Mouse (Mus musculus) CH12.LX (cell line): ENCODE data around the gene Fgfr2. TPM values are rescaled to one million over a fixed set of nuclear protein-coding genes. Genes with fewer than 3 reads are reported as not detected.

Experiments
- DNase-seq: peaks from one replicate; pipeline ENCODE4 v3.0.0-alpha.2; 2013; ENCODE audit errors: extremely low read depth
- H3K27ac ChIP-seq: 2 replicates; pipeline ENCODE4 v1.5.1; 2012; ENCODE audit warnings: low read depth, mild to moderate bottlenecking, control low read depth, moderate library complexity; ENCODE audit not compliant: insufficient read depth
- H3K27me3 ChIP-seq: replicated peaks from 2 replicates; pipeline ENCODE3; 2012; ENCODE audit warnings: inconsistent platforms
- H3K36me3 ChIP-seq, 2 experiments: replicated peaks in 1 of 2; 2 replicates each; pipeline versions ENCODE3 to v1.6.1; 2012; ENCODE audit warnings: inconsistent platforms in 1 of 2, low read length in 1 of 2, mild to moderate bottlenecking in 1 of 2, mixed read lengths in 1 of 2, moderate library complexity in 1 of 2; ENCODE audit not compliant: control insufficient read depth in 1 of 2, insufficient read depth in 1 of 2
- H3K4me1 ChIP-seq, 2 experiments: 2 replicates each; pipeline ENCODE4 v1.6.1; 2012; ENCODE audit warnings: inconsistent platforms in 1 of 2, moderate library complexity in 1 of 2; ENCODE audit not compliant: insufficient read depth in 2 of 2, control insufficient read depth in 1 of 2
- H3K4me2 ChIP-seq: 2 replicates; pipeline ENCODE4 v1.6.1; 2012; ENCODE audit warnings: low read depth, mild to moderate bottlenecking, control low read depth; ENCODE audit not compliant: poor library complexity, insufficient read depth, severe bottlenecking
- H3K4me3 ChIP-seq, 3 experiments: fragments of 150-350 bp in 1 of 3; sonication (generic) in 1 of 3; replicated peaks in 1 of 3; 2 replicates each; pipeline versions ENCODE3 to v1.5.1; 2011 to 2012; ENCODE audit warnings: low read depth in 2 of 3, low read length in 2 of 3, mild to moderate bottlenecking in 2 of 3, moderate library complexity in 2 of 3, control low read depth in 1 of 3, improper control_type of control experiment in 1 of 3, inconsistent platforms in 1 of 3, mixed read lengths in 1 of 3; ENCODE audit not compliant: poor library complexity in 1 of 3
- H3K79me2 ChIP-seq: replicated peaks from 2 replicates; pipeline ENCODE4 v1.6.1; 2012; ENCODE audit warnings: mild to moderate bottlenecking, moderate library complexity; ENCODE audit not compliant: control insufficient read depth, poor library complexity, insufficient read depth, severe bottlenecking; ENCODE audit errors: extremely low read depth
- H3K9ac ChIP-seq: 2 replicates; pipeline ENCODE4 v1.6.1; 2012; ENCODE audit warnings: low read depth, mild to moderate bottlenecking, control low read depth, moderate library complexity; ENCODE audit not compliant: insufficient read depth
- H3K9me3 ChIP-seq: replicated peaks from 2 replicates; pipeline ENCODE3; 2012; ENCODE audit warnings: low read length, inconsistent platforms, mixed read lengths
- CHD1 ChIP-seq: IDR thresholded peaks from 2 replicates; pipeline ENCODE4 v1.6.1; 2012; ENCODE audit warnings: low read depth, low read length, improper control_type of control experiment, inconsistent platforms
- E2F4 ChIP-seq: IDR thresholded peaks from 2 replicates; pipeline ENCODE4 v1.6.1; 2011; ENCODE audit warnings: low read depth, low read length, improper control_type of control experiment; ENCODE audit not compliant: insufficient replicate concordance
- ELF1 ChIP-seq: IDR thresholded peaks from 2 replicates; pipeline ENCODE4 v1.6.1; 2014; ENCODE audit warnings: low read depth, mild to moderate bottlenecking, inconsistent platforms, low read length, improper control_type of control experiment
- EP300 ChIP-seq: IDR thresholded peaks from 2 replicates; pipeline ENCODE4 v1.6.1; 2011; ENCODE audit warnings: low read length, improper control_type of control experiment
- GABPA ChIP-seq: IDR thresholded peaks from 2 replicates; pipeline ENCODE4 v1.6.1; 2012; ENCODE audit warnings: low read depth, low read length, improper control_type of control experiment, inconsistent platforms; ENCODE audit not compliant: insufficient replicate concordance
- HCFC1 ChIP-seq: IDR thresholded peaks from 2 replicates; pipeline ENCODE4 v1.6.1; 2012; ENCODE audit warnings: low read depth, mild to moderate bottlenecking, inconsistent platforms, low read length, improper control_type of control experiment
- IRF4 ChIP-seq: IDR thresholded peaks from 2 replicates; pipeline ENCODE4 v1.6.1; 2014; ENCODE audit warnings: low read depth, mild to moderate bottlenecking, inconsistent platforms, low read length, improper control_type of control experiment
- JUN ChIP-seq: IDR thresholded peaks from 2 replicates; pipeline ENCODE4 v1.6.1; 2011; ENCODE audit warnings: low read depth, mild to moderate bottlenecking, low read length, improper control_type of control experiment, moderate library complexity; ENCODE audit not compliant: insufficient read depth
- JUND ChIP-seq: conservative IDR thresholded peaks from 2 replicates; pipeline ENCODE4 v1.6.1; 2011; ENCODE audit warnings: low read depth, low read length, improper control_type of control experiment
- KAT2A ChIP-seq: IDR thresholded peaks from 2 replicates; pipeline ENCODE4 v1.6.1; 2012; ENCODE audit warnings: low read length, improper control_type of control experiment, inconsistent platforms; ENCODE audit not compliant: insufficient replicate concordance
- MAFK ChIP-seq: IDR thresholded peaks from 2 replicates; pipeline ENCODE4 v1.6.1; 2011; ENCODE audit warnings: low read length, improper control_type of control experiment; ENCODE audit not compliant: insufficient replicate concordance
- MAX ChIP-seq: IDR thresholded peaks from 2 replicates; pipeline ENCODE4 v1.6.1; 2011; ENCODE audit warnings: low read length, improper control_type of control experiment
- MEF2A ChIP-seq: IDR thresholded peaks from 2 replicates; pipeline ENCODE4 v1.6.1; 2014; ENCODE audit warnings: low read depth, mild to moderate bottlenecking, inconsistent platforms, low read length, improper control_type of control experiment, borderline replicate concordance
- MXI1 ChIP-seq: IDR thresholded peaks from 2 replicates; pipeline ENCODE4 v1.6.1; 2011; ENCODE audit warnings: mild to moderate bottlenecking, low read depth, low read length, improper control_type of control experiment
- MYC ChIP-seq: IDR thresholded peaks from 2 replicates; pipeline ENCODE4 v1.6.1; 2011; ENCODE audit warnings: low read depth, mild to moderate bottlenecking, improper control_type of control experiment, low read length
- NELFE ChIP-seq: IDR thresholded peaks from 2 replicates; pipeline ENCODE4 v1.6.1; 2011; ENCODE audit warnings: low read depth, low read length, improper control_type of control experiment
- NRF1 ChIP-seq: IDR thresholded peaks from 2 replicates; pipeline ENCODE4 v1.6.1; 2014; ENCODE audit warnings: low read depth, mild to moderate bottlenecking, inconsistent platforms, low read length, improper control_type of control experiment, moderate library complexity
- POLR2A ChIP-seq: IDR thresholded peaks from 2 replicates; pipeline ENCODE4 v1.6.1; 2011; ENCODE audit warnings: low read depth, mild to moderate bottlenecking, improper control_type of control experiment, low read length
- POLR2AphosphoS2 ChIP-seq: IDR thresholded peaks from 2 replicates; pipeline ENCODE4 v1.6.1; 2011; ENCODE audit warnings: low read depth, low read length, improper control_type of control experiment
- RAD21 ChIP-seq: IDR thresholded peaks from 2 replicates; pipeline ENCODE4 v1.6.1; 2011; ENCODE audit warnings: low read depth, mild to moderate bottlenecking, low read length, improper control_type of control experiment, moderate library complexity
- RCOR1 ChIP-seq: conservative IDR thresholded peaks from 2 replicates; pipeline ENCODE4 v1.6.1; 2012; ENCODE audit warnings: low read depth, mild to moderate bottlenecking, inconsistent platforms, low read length, improper control_type of control experiment
- SIN3A ChIP-seq: IDR thresholded peaks from 2 replicates; pipeline ENCODE4 v1.6.1; 2012; ENCODE audit warnings: low read length, improper control_type of control experiment, inconsistent platforms
- SMC3 ChIP-seq: IDR thresholded peaks from 2 replicates; pipeline ENCODE4 v1.6.1; 2011; ENCODE audit warnings: low read depth, low read length, improper control_type of control experiment
- TBP ChIP-seq: conservative IDR thresholded peaks from 2 replicates; pipeline ENCODE4 v1.6.1; 2011; ENCODE audit warnings: low read depth, low read length, improper control_type of control experiment
- USF1 ChIP-seq: IDR thresholded peaks from 2 replicates; pipeline ENCODE4 v1.6.1; 2014; ENCODE audit warnings: low read depth, mild to moderate bottlenecking, inconsistent platforms, low read length, improper control_type of control experiment
- USF2 ChIP-seq: conservative IDR thresholded peaks from 2 replicates; pipeline ENCODE4 v1.6.1; 2011; ENCODE audit warnings: low read depth, low read length, improper control_type of control experiment
- ZC3H11A ChIP-seq: IDR thresholded peaks from 2 replicates; pipeline ENCODE4 v1.6.1; 2012; ENCODE audit warnings: low read depth, mild to moderate bottlenecking, inconsistent platforms, low read length, improper control_type of control experiment
- ZMIZ1 ChIP-seq: IDR thresholded peaks from 2 replicates; pipeline ENCODE4 v1.6.1; 2012; ENCODE audit warnings: low read depth, mild to moderate bottlenecking, inconsistent platforms, low read length, improper control_type of control experiment
- dilution Hi-C: fragments of 300-500 bp; cut with MboI; formaldehyde crosslinking; loops from 2 replicates; pipeline ENCODE4 v1.14.3; 2020; ENCODE audit warnings: low sequenced_read_pairs; ENCODE audit not compliant: extremely low pct_unique_long_range_greater_than_20kb, extremely low pct_ligation_motif_present
- in situ Hi-C: fragments of 300-500 bp; cut with MboI; formaldehyde crosslinking; loops from 3 replicates; pipeline ENCODE4 v1.14.3; 2019; ENCODE audit warnings: low sequenced_read_pairs, low pct_ligation_motif_present, low pct_unique_long_range_greater_than_20kb, mixed read lengths
- polyA plus RNA-seq: library from polyadenylated mRNA; unstranded; fragments of >175 nt; gene quantifications from 2 replicates; pipeline ENCODE4 v1.2.1, GENCODE M21; 2012; ENCODE audit warnings: low read depth; ENCODE audit not compliant: insufficient read length
- total RNA-seq, 2 experiments: library from RNA; depleted of rRNA; stranded (reverse); fragments of 300-350 nt in 1 of 2; fragments of >200 nt in 1 of 2; gene quantifications; 2 replicates each; pipeline ENCODE4 v1.2.3; 2012 to 2014

The Fgfr2 gene
- total and polyA plus RNA-seq, 3 experiments, result not detected

GRCm38 (mm10) chr7:132260632-132261031, 862.5 kb downstream of the Fgfr2 start:
- dilution Hi-C loops, result no loop called here
- H3K36me3 ChIP-seq, result no peaks in the 10 kb centered on the region
- no peaks in the 10 kb centered on the region for H3K9me3 ChIP-seq

DNA sequence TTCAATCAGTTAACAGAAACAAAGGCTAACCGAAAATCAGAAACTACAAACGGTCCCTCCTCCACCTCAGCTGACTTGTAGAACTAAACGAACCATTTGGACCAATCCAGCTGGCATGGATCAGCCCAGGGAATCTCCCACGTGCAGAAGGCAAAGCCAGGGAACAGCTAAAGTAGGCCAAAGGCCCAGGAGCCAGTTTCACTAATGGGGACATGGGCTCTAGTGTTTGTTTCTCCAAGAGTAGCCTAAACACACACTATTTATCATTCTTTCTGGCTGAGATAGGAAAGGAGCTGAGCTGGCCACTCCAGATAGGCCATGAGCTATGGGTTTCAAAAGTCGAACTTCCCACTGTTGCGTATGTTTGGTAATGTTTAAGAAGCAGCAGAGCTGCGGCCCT, 864.3 kb downstream of the Fgfr2 start:
- no peak overlapping the region for H3K9ac ChIP-seq
- no peaks in the 10 kb centered on the region for H3K4me1 ChIP-seq
- TF ChIP-seq JUND (no peak), MYC (no peak), CHD1 (no peak), USF1 (no peak), KAT2A (no peak), ZMIZ1 (no peak), POLR2AphosphoS2 (no peak), MAFK (no peak), SMC3 (no peak), ZC3H11A (no peak), NRF1 (no peak), USF2 (no peak), MEF2A (no peak), E2F4 (no peak), JUN (no peak), RAD21 (no peak), SIN3A (no peak), ELF1 (no peak), TBP (no peak), HCFC1 (no peak)
- in situ Hi-C loops, result no loop called here
- dilution Hi-C loops, result no loop called here
- H3K4me2 ChIP-seq, result no peak overlapping the region
- H3K4me3 ChIP-seq, result no peak overlapping the region
- no peak overlapping the region for H3K27ac ChIP-seq
- H3K27me3 ChIP-seq, result peaks cover 15% of the 10 kb centered on the region
- no peaks in the 10 kb centered on the region for H3K9me3 ChIP-seq
- DNase-seq, result no peak
- H3K79me2 ChIP-seq, result no peaks in the 10 kb centered on the region
- no peaks in the 10 kb centered on the region for H3K36me3 ChIP-seq

More at GRCm38 (mm10) chr7:132260632-132261031, 862.5 kb downstream of the Fgfr2 start:
- Histone ChIP-seq H3K9ac (no peak overlapping the region), H3K4me2 (no peak overlapping the region), H3K27me3 (peaks cover 22% of the 10 kb centered on the region), H3K27ac (no peak overlapping the region), H3K4me3 (no peak overlapping the region), H3K79me2 (no peaks in the 10 kb centered on the region), H3K4me1 (no peaks in the 10 kb centered on the region)
- TF ChIP-seq ZC3H11A, result no peak
- no peak for TF ChIP-seq NELFE
- TF ChIP-seq EP300, result no peak
- TF ChIP-seq MXI1, result no peak
- no peak for TF ChIP-seq RCOR1
- no peak for TF ChIP-seq SIN3A
- no peak for TF ChIP-seq GABPA
- TF ChIP-seq USF1, result no peak
- TF ChIP-seq TBP, result no peak
- no peak for TF ChIP-seq SMC3
- TF ChIP-seq MEF2A, result no peak
- TF ChIP-seq MAFK, result no peak
- no peak for TF ChIP-seq IRF4
- TF ChIP-seq RAD21, result no peak
- no peak for TF ChIP-seq MYC
- TF ChIP-seq KAT2A, result no peak
- TF ChIP-seq POLR2A, result no peak
- no peak for TF ChIP-seq MAX
- in situ Hi-C loops, result no loop called here
- DNase-seq, result no peak
